Mouse (Mus musculus): ENCODE data around the gene Foxr2. TPM values are rescaled to one million over a fixed set of nuclear protein-coding genes. Genes with fewer than 3 reads are reported as not detected.

The Foxr2 gene
- under 1 TPM; 0.57 to 0.70 TPM for total RNA-seq (2021)

GRCm38 (mm10) chrX:153118486-153118885, at the start of gene Foxr2:
TSS of gene Foxr2 (plus strand) at chrX:153118786.
- intact Hi-C loops (cut with DNase I) = no loop called here
- no peak for DNase-seq (ENCODE audit: low spot score in 2 of 2)

- intact Hi-C loops (cut with DNase I) = no loop called here
- no peak for DNase-seq (ENCODE audit: low spot score in 2 of 2)
Measured at GRCm38 (mm10) chrX:153119013-153119412, 427 bp downstream of the Foxr2 start.

- intact Hi-C loops (cut with DNase I) = loop anchor here (5.0 kb wide), 1 partner anchor 213 kb away; no protein-coding TSS in a partner anchor
- peak; percentile 79 to 82 for DNase-seq (ENCODE audit: low spot score in 2 of 2)
Measured at GRCm38 (mm10) chrX:153139734-153140515, 21.3 kb downstream of the Foxr2 start, which contains the start of gene Rragb. TSS of gene Rragb (plus strand) at chrX:153139981.

GRCm38 (mm10) chrX:153142656-153143055, 24.1 kb downstream of the Foxr2 start:
- intact Hi-C loops (cut with DNase I) = loop anchor here (5.0 kb wide), 1 partner anchor 215 kb away; no protein-coding TSS in a partner anchor
- DNase-seq (ENCODE audit: low spot score in 2 of 2) = no peak

- intact Hi-C loops (cut with DNase I) = no loop called here
- no peak for DNase-seq (ENCODE audit: low spot score in 2 of 2)
Measured at GRCm38 (mm10) chrX:153151766-153152165, 33.2 kb downstream of the Foxr2 start.

- intact Hi-C loops (cut with DNase I) = loop anchor here (5.0 kb wide), 1 partner anchor 212 kb away; no protein-coding TSS in a partner anchor
- no peak for DNase-seq (ENCODE audit: low spot score in 2 of 2)
Measured at GRCm38 (mm10) chrX:153155322-153155721, 36.7 kb downstream of the Foxr2 start.

- no peak for DNase-seq (ENCODE audit: low spot score in 2 of 2)
- intact Hi-C loops (cut with DNase I) = no loop called here
Measured at GRCm38 (mm10) chrX:153174786-153175185, 56.2 kb downstream of the Foxr2 start.

GRCm38 (mm10) chrX:153182221-153182620, 63.6 kb downstream of the Foxr2 start:
- intact Hi-C loops (cut with DNase I) = no loop called here

More at GRCm38 (mm10) chrX:153182221-153182620, 63.6 kb downstream of the Foxr2 start:
- DNase-seq (ENCODE audit: low spot score in 2 of 2) = no peak

Other genes starting within 250 kb of the Foxr2 start
- 1 to 10 TPM; 1.6 to 2.1 TPM for gene Usp51, start 112.3 kb upstream of the Foxr2 start, total RNA-seq (2021)
- 10 to 100 TPM; 44.9 to 46.8 TPM for gene Mageh1, start 81.2 kb upstream of the Foxr2 start, total RNA-seq (2021)
- 10 to 100 TPM; 69.1 to 78.0 TPM for gene Rragb, start 21.2 kb downstream of the Foxr2 start, total RNA-seq (2021)
- 1 to 10 TPM; 4.1 to 4.3 TPM for gene Klf8, start 118.7 kb downstream of the Foxr2 start, total RNA-seq (2021)